Mouse (Mus musculus) liver, postnatal 0 days (tissue): ENCODE data around the gene Zswim3. TPM values are rescaled to one million over a fixed set of nuclear protein-coding genes. Genes with fewer than 3 reads are reported as not detected.
"Not testable (repeated sequence)": the region's sequence is repeated elsewhere in the genome, so short reads cannot be mapped to it uniquely, and the experiment has no call there.

Experiments
- ATAC-seq: fragments of 200-750 bp; cut with Nextera tagmentation; 2 replicates; pipeline ENCODE4 v1.8.0; 2017; ENCODE audit warnings: mild to moderate bottlenecking, moderate library complexity
- DNase-seq: peaks from one replicate; pipeline ENCODE4 v3.0.0-alpha.2; 2016
- H3K27ac ChIP-seq: fragments of 300-500 bp; sonication (generic); 2 replicates; pipeline ENCODE4 v1.5.1; 2014; ENCODE audit warnings: antibody characterized with exemption, moderate library complexity, mild to moderate bottlenecking, low read depth
- H3K27me3 ChIP-seq: fragments of 300-500 bp; sonication (generic); 2 replicates; pipeline ENCODE4 v1.6.1; 2014; ENCODE audit warnings: low read length, control low read depth, mixed read lengths; ENCODE audit not compliant: insufficient read depth
- H3K36me3 ChIP-seq: fragments of 300-500 bp; sonication (generic); replicated peaks from 2 replicates; pipeline ENCODE4 v1.6.1; 2014; ENCODE audit warnings: mild to moderate bottlenecking, control low read depth, low read length, moderate library complexity, mixed read lengths; ENCODE audit not compliant: insufficient read depth
- H3K4me1 ChIP-seq: fragments of 300-500 bp; sonication (generic); 2 replicates; pipeline ENCODE4 v1.6.1; 2014; ENCODE audit warnings: antibody characterized with exemption, mild to moderate bottlenecking, control low read depth; ENCODE audit not compliant: insufficient read depth
- H3K4me2 ChIP-seq: fragments of 300-500 bp; sonication (generic); 2 replicates; pipeline ENCODE4 v1.6.1; 2014; ENCODE audit warnings: low read depth, mild to moderate bottlenecking, low read length, moderate library complexity, mixed read lengths
- H3K4me3 ChIP-seq: fragments of 300-500 bp; sonication (generic); 2 replicates; pipeline ENCODE4 v1.5.1; 2014; ENCODE audit warnings: low read depth, low read length
- H3K9ac ChIP-seq: fragments of 300-500 bp; sonication (generic); replicated peaks from 2 replicates; pipeline ENCODE4 v1.6.1; 2014; ENCODE audit warnings: mild to moderate bottlenecking, moderate library complexity
- H3K9me3 ChIP-seq: fragments of 300-500 bp; sonication (generic); 2 replicates; pipeline ENCODE4 v1.6.1; 2016; ENCODE audit warnings: mild to moderate bottlenecking, control low read depth, low read length, mixed read lengths
- CTCF ChIP-seq: sonication (generic); IDR thresholded peaks from 2 replicates; pipeline ENCODE4 v1.5.1; 2016; ENCODE audit warnings: antibody characterized with exemption, low read depth
- EP300 ChIP-seq: IDR thresholded peaks from 2 replicates; pipeline ENCODE4 v1.6.1; 2016; ENCODE audit warnings: antibody characterized with exemption, low read depth, mild to moderate bottlenecking
- WGBS: fragments of 180-500 bp; shearing (Covaris S2); extraction: QIAGEN DNeasy Blood & Tissue Kit; methylation state at CpG from one replicate; pipeline ENCODE4 v1.1.7; 2014; ENCODE audit not compliant: insufficient replicate concordance; 5-methylcytosine and 5-hydroxymethylcytosine counted together
- polyA plus RNA-seq: library from polyadenylated mRNA; unstranded; fragments of >200 nt; fragmentation: Nextera tagmentation; extraction: Ambion mirVana; gene quantifications from 2 replicates; pipeline ENCODE4 v1.2.1, GENCODE M21; 2015

Zswim3 gene
- polyA plus RNA-seq, 1 experiment from 2014 or later = 2.2 TPM

DNA sequence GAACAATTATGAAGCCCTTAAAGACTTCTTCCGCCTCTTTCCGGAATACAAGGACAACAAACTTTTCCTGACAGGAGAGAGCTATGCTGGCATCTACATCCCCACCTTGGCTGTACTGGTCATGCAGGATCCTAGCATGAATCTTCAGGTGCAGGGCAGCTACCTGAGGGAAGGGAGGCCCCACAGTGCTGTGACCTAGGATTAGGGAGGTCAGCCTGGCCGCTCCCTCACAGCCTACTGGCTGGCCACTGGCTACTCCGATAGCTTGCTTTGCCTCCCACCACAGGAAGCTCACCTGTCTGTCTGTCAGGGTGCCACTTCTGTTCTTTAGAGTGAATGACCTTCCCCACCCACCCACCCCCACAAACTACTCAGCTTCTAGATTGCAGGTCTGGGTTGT, 30.3 kb downstream of the Zswim3 start:
- Histone ChIP-seq H3K9me3 (no peaks in the 10 kb centered on the region), H3K4me3 (no peak overlapping the region)
- 87% methylated on average over 4 of the region's 4 CpGs for WGBS

DNA sequence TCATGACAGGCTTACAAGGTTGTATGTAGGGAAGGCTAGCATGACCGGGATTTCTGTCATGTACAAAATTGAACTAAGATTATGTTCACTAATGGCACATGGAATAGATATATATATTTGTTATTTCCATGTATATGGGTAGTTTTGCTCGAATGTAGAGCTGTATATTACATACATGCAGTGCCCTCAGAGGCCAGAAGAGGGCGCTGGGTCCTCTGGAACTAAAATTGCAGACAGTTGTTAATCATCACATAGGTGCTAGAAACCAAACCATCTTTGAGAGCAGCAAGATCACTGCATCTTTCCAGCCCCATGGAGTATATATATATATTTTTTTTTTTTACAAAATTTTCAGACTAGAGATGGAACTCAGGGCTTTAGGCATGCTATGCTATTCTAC, 40.9 kb downstream of the Zswim3 start:
- H3K4me3 ChIP-seq = no peak overlapping the region
- H3K27me3 ChIP-seq = no peaks in the 10 kb centered on the region
- DNase-seq = no peak
- H3K9me3 ChIP-seq = no peaks in the 10 kb centered on the region
- ATAC-seq = no peak
- H3K4me1 ChIP-seq = no peaks in the 10 kb centered on the region
- no peak overlapping the region for H3K4me2 ChIP-seq
- no peak overlapping the region for H3K9ac ChIP-seq
- H3K36me3 ChIP-seq = no peaks in the 10 kb centered on the region
- H3K27ac ChIP-seq = no peak overlapping the region
- no peak for TF ChIP-seq EP300
- TF ChIP-seq CTCF = peak; percentile 62
- WGBS = 48% methylated on average over 3 of the region's 3 CpGs

More for the DNA sequence above, 30.3 kb downstream of the Zswim3 start:
- ATAC-seq = no peak
- H3K27me3 ChIP-seq = no peaks in the 10 kb centered on the region
- 0 out of 2 replicates have a peak overlapping the region, but pooled peaks have one; percentile 71 for H3K9ac ChIP-seq
- peak overlapping the region; percentile 98 for H3K4me2 ChIP-seq
- H3K27ac ChIP-seq = no peak overlapping the region
- DNase-seq = no peak
- peaks cover 32% of the 10 kb centered on the region for H3K36me3 ChIP-seq
- H3K4me1 ChIP-seq = peaks cover 16% of the 10 kb centered on the region
- TF ChIP-seq EP300 (no peak), CTCF (no peak)

DNA sequence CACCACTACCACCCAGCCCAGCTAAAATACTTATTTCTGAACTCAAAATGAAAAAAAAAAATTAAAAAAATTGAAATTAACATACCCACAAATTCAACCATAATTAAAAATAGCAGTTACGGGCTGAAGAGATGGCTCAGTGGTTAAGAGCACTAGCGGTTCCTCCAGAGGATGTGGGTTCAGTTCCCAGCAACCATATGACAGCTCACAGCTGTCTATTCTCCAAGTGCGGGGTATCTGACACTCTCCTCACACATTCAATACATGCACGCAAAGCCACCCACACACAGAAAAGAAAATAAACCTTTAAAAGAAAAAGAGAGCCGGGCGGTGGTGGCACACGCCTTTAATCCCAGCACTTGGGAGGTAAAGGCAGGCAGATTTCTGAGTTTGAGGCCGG, 45.2 kb downstream of the Zswim3 start:
- Histone ChIP-seq H3K4me2 (no peak overlapping the region), H3K9ac (no peak overlapping the region), H3K4me3 (no peak overlapping the region), H3K36me3 (no peaks in the 10 kb centered on the region), H3K27me3 (peaks cover 9% of the 10 kb centered on the region), H3K4me1 (no peaks in the 10 kb centered on the region), H3K9me3 (no peaks in the 10 kb centered on the region), H3K27ac (no peak overlapping the region)
- no peak for ATAC-seq
- TF ChIP-seq EP300 (no peak), CTCF (no peak)
- no peak for DNase-seq
- 66% methylated on average over 8 of the region's 8 CpGs for WGBS

DNA sequence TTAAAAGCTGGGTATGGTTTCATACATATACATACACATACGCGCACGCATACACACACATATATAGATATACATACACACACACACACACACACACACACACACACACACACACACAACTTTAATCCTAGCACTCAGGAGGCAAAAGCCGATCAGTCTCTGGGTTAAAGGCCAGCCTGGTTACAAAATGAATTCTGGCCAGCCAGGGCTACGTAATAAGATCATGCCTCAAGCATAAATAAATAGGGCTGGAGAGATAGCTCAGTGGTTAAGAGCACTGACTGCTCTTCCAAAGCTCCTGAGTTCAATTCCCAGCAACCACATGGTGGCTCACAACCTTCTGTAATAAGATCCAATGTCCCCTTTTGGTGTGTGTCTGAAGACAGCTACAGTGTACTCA, 50.7 kb downstream of the Zswim3 start:
- H3K9ac ChIP-seq, H3K4me3 ChIP-seq, H3K36me3 ChIP-seq, ATAC-seq, H3K9me3 ChIP-seq, DNase-seq, H3K27ac ChIP-seq: not testable (repeated sequence)
- 69% methylated on average over 5 of the region's 5 CpGs for WGBS
- H3K4me1 ChIP-seq = peaks cover 12% of the 10 kb centered on the region
- H3K27me3 ChIP-seq = peaks cover 34% of the 10 kb centered on the region
- H3K4me2 ChIP-seq = peak overlapping the region; percentile 80; the same call in 1 of the 2 replicates

DNA sequence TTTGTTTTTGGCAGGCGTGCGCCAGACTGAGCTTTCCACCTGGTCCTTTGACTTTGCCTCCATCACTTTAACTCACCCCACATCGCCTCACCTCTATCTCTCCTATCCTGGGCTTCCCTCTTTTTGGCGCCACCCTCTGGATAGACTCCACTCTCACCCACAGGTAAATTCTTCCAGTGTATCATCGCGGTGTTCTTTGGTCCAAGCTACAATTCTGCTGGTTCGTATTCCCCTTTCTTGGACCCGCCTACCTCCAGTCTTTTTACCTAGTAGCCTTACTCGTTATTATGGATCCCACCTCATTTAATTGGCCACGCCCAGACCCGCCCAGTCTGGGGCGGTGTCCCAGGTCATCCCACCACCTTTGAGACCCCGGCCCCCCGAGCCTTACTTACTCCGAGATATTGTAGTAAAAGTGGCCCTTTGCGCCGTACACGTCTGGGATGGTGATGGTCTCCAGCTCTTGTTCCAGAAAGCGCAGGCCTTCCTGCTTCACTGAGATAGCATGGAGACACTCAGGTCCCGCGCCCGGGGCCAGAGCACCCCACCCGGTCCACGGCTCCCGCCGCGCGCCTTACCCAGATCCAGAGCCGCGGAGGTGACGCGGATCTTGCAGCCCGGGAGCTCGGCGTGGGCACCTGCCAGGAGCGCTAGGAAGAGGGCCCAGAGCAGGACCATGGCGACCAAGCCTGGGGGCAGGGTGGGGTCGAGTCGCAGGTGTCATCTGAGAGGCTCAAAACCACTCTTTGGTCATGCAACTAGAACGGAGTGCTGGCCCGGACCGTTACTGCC, 51.6 kb downstream of the Zswim3 start:
- Histone ChIP-seq H3K27me3 (peaks cover 34% of the 10 kb centered on the region), H3K9ac (peak overlapping the region; percentile 41; the same call in 1 of the 2 replicates), H3K9me3 (no peaks in the 10 kb centered on the region), H3K4me2 (peak overlapping the region; percentile 80), H3K4me3 (peak overlapping the region; percentile 50), H3K4me1 (peaks cover 16% of the 10 kb centered on the region), H3K27ac (no peak overlapping the region), H3K36me3 (no peaks in the 10 kb centered on the region)
- 2% methylated on average over 42 of the region's 42 CpGs for WGBS
- DNase-seq (no peak), ATAC-seq (no peak)
- TF ChIP-seq EP300 (no peak), CTCF (peak; percentile 34)

DNA sequence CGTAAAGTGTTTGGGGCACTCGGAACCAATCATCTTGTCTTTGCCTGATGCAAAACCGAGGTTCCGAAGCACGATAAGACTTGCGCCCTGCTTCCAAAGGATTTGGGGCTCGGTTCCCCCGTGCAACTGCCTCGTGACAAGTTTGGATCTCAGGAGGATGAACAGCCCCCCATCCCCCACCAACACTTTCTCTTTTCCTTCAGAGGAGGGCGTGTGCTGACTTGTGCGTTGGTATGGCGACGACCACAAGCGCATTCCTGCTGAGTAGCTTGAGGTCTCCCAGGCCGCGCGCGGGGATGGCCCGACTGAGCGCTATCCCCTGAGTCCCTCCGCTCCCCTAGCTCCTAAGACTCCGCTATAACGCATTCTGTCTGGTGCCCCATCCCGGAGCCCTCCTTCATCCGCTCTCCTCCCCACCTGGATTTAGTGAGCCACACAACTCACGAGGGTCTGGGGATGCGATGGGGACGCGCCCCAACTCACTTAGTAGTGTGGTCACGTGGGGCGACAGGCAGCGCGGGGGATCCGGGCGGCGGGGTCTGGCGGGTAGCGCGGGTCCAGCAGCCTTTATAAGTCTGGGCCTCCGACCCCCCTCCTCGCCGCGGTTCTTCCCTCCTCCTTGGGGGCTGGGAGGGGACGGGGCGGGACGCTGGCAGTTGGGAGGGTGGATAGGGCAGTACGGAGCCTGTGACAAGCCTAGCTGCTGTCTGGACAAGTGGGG, 52.4 kb downstream of the Zswim3 start, which contains the start of gene Pltp:
TSS of gene Pltp (minus strand) at position 611 of the 721 bp plus-strand sequence.
- TF ChIP-seq CTCF (no peak), EP300 (no peak)
- peak; percentile 35 for DNase-seq

More for the DNA sequence above, 52.4 kb downstream of the Zswim3 start, which contains the start of gene Pltp:
- Histone ChIP-seq H3K9me3 (no peaks in the 10 kb centered on the region), H3K9ac (peak within 1 kb of the TSS; percentile 41), H3K27ac (peak within 1 kb of the TSS; percentile 35; the same call in 1 of the 2 replicates), H3K4me3 (peak within 1 kb of the TSS; percentile 50), H3K4me2 (peak within 1 kb of the TSS; percentile 80), H3K27me3 (peaks cover 34% of the 10 kb centered on the region), H3K36me3 (no peaks in the 10 kb centered on the region), H3K4me1 (peaks cover 18% of the 10 kb centered on the region)
- no peak for ATAC-seq
- WGBS = under 1% methylated on average over 47 of the region's 47 CpGs
